Mouse (Mus musculus) embryonic fibroblast, embryonic 13.5 days (primary cell): ENCODE results near the gene Gm1604a.
"Not testable (repeated sequence)": the region's sequence is repeated elsewhere in the genome, so short reads cannot be mapped to it uniquely, and the experiment has no call there.

Experiments
- CTCF ChIP-seq: IDR thresholded peaks from 2 replicates; pipeline ENCODE4 v1.5.1; 2011; ENCODE audit warnings: mild to moderate bottlenecking, control low read depth, low read length, moderate library complexity, borderline replicate concordance; ENCODE audit not compliant: insufficient read depth
- POLR2A ChIP-seq: IDR thresholded peaks from 2 replicates; pipeline ENCODE4 v1.6.1; 2011; ENCODE audit warnings: low read depth, mild to moderate bottlenecking, control low read depth, low read length, moderate library complexity

DNA sequence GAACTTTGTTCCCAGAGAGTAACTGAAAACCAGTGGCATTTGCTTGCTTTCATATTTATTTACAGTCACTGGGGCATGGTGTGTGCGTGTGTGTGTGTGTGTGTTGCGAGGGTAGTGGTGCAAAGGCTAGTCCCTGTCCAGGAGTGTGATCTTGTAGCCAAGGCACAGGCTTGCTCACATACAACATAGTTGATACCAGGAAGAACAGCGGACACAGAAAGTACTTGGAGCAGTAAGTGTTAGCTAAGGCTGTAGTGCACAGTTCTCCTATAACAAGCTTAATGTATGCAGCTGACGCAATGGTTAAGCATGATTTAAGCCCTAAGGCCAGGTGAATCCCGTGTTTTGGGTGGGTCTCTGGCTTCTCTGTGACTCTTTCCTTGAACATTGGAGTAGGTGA, 46.0 kb upstream of the Gm1604a start:
- TF ChIP-seq CTCF, POLR2A: not testable (repeated sequence)
